Mouse (Mus musculus) cerebellum, adult 9-11 months (tissue): ENCODE results near the gene St8sia2.
A peak's percentile ranks its signal among the peaks of the same experiment; 100 is the strongest.

Experiments used
- DNase-seq: peaks from one replicate; pipeline ENCODE4 v3.0.0; 2022

The St8sia2 gene

GRCm38 (mm10) chr7:74013601-74014175, at the start of gene St8sia2:
TSS of gene St8sia2 (minus strand) at chr7:74013690.
- no peak for DNase-seq

GRCm38 (mm10) chr7:74061076-74061475, 47.6 kb upstream of the St8sia2 start:
- DNase-seq = no peak

DNA sequence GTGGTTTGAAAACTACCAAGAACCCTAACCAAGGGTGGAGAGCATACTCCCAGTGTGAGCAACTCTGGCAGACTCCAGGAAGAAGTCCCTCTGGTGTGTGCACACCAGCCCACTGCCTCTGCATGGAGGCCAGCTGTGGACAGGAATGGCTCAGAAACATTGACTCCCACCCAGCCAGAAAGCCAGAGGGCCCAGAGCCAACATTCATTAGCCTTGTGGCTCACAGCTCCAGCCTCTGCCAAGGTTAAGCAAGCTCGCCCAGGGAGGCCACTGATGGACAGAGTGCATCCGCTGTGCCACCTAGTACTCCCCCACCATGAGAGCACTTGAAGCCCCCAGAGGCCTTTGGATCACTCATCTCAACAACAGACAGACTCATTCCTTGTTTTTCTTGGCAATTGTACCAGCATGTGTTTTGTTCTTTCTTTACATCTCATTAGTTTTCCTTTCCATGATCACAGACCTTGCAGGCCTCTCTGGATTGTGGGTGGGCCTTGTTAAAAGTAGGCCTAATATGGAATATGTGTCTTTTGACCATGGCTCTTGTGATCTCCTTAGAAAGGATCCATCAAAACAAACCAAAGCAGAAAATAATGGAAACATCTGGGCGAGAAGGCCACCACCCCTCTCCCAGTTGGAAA, 46.9 kb upstream of the St8sia2 start:
- no peak for DNase-seq

- no peak for DNase-seq
Observed at GRCm38 (mm10) chr7:74059684-74060083, 46.2 kb upstream of the St8sia2 start.

- DNase-seq = peak; percentile 67
Observed at GRCm38 (mm10) chr7:74055753-74056152, 42.3 kb upstream of the St8sia2 start.

DNA sequence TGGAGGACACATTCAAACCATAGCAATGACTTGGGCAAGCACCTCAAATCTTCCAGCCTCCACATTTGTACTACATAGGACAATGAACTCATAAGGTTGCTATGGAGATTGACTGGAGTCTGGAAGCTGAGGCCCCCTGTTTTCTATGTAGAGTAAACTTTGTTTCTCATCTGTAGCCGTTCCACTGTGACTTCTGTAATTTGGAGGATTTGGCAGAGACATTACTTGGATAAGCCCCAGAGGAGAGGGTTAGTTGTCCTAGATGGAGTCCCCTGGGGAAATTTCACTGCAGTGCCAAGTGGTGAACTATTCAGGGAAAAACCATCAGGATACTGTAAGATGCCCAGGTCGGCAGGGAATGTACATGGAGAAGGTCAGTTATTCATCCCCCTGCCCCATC, 34.1 kb upstream of the St8sia2 start:
- DNase-seq = no peak

- DNase-seq = no peak
Observed at GRCm38 (mm10) chr7:74045166-74045957, 31.9 kb upstream of the St8sia2 start.

- DNase-seq = no peak
Observed at GRCm38 (mm10) chr7:74043562-74044138, 30.2 kb upstream of the St8sia2 start.

DNA sequence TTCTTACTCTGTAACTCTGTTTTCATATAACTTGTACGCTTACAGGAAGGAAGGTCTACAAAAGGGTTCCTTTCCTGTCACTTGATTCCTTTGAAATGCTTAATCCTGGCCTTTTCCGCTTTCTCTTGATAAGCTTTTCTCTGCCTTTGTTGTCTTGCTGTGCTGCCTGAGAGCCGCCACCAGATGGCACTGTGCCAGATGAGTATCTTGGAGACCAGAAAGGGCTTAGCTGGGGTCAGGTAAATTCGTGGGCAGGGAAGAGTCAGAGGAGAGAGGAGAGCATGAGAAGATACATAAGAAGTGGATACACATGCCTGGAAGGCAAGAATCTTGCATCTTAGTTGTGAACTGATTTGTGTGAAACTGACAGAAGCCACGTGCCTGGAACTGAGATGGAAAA, 11.5 kb upstream of the St8sia2 start:
- no peak for DNase-seq

- DNase-seq = no peak
Observed at GRCm38 (mm10) chr7:74024171-74024570, 10.7 kb upstream of the St8sia2 start.

GRCm38 (mm10) chr7:74022571-74022970, 9.1 kb upstream of the St8sia2 start:
- no peak for DNase-seq

DNA sequence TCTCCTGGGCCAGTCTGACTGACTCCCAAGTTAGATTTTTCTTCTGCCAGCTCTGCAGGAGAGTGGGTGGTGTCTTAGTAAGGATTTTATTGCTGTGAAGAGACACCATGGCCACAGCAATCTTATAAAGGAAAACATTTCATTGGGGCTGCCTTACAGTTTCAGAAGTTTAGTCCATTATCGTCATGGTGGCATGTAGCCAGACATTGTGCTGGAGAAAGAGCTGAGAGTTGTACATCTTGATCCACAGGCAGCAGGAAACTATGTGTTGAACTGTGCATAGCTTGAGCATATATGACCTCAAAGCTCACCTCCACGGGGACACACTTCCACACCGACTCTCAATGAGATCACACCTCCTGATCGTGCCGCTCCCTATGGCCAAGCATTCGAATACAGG, 8.3 kb upstream of the St8sia2 start:
- DNase-seq = no peak

DNA sequence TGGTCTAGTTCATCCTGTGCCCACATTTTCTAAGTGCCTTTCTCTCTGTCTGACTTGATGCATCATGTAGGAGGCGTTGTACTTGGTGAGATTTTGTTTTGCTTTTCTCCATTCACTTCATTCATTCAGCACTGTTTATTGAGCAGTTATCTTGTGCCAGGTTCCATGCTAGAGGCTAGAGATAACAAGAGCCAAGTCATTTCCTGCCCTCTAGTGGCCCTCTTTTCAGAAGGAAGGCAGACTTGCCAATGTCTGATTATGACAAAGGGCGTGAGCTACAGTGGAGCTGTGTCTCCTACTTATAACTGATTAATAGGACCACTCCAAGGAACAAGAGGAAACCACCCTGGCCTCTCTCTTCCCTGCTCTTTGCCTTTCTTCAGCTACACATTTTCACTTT, 3.1 kb upstream of the St8sia2 start:
- no peak for DNase-seq

DNA sequence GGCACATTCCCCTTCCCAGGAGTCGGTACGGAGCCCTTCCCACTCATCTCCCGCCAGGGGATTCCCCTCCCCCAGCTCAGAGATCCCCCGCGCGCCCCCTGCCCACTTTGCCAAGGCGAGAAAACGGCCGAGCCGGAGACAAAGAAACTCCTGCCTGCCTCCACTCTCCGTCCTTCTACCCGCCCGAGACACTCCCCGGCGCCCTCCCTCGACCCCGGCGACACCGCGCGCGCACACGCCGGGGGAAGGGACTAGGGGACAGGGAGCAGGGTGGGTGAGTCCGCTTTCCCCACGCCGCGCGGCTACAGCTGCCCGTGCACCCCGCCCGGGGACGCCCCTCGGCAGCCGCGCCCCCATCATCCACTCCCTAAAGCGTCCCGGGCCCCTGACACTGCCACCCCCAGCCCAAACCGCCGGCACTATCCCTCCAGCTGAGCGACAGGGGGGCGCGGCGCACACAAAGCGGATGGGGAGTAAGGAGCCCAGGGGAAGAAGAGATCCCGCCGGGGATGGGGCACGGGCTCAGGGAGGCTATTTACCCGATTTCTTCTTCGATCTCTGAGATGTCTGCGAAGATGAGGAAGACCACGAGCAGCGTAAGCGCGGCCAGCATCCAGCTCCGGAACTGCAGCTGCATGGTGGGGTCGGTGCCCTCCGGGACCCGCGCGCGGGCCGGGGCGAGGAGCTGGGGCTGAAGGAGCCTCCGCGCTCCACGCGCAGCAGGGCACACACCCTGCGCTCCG, 461 bp downstream of the St8sia2 start:
- no peak for DNase-seq

- DNase-seq = no peak
Observed at GRCm38 (mm10) chr7:74011976-74012857, 1.3 kb downstream of the St8sia2 start.

GRCm38 (mm10) chr7:74008946-74009542, 4.4 kb downstream of the St8sia2 start:
- DNase-seq = no peak

DNA sequence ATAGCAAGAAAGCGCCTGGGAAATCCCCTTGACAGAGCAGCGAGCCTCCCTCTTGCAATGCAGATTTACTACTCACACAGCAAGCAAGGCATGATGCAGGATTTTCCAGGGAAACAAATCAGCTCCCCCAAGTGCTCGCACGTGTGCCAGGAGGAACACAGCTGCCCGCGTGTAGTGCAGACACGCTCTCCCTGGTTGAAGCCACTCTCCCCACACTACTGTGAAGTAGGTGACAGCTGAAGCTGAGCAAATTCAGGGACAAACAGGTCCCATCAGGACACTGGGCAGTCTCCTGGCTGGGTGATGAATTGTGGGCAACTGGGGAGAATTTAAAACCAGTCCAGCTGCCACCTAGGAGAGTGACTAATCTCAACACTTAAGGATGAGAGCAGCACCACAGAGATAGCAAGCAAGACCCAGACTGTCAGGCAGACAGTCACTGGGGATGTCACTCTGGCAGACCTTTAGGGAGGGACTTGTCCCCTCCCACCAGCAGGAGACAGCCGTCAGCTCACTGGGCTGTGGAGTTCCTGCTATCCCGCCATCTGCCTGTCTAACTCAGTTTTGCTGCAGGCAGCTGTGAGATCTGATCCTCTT, 6.6 kb downstream of the St8sia2 start:
- no peak for DNase-seq

- no peak for DNase-seq
Observed at GRCm38 (mm10) chr7:74006364-74006763, 7.1 kb downstream of the St8sia2 start.

DNA sequence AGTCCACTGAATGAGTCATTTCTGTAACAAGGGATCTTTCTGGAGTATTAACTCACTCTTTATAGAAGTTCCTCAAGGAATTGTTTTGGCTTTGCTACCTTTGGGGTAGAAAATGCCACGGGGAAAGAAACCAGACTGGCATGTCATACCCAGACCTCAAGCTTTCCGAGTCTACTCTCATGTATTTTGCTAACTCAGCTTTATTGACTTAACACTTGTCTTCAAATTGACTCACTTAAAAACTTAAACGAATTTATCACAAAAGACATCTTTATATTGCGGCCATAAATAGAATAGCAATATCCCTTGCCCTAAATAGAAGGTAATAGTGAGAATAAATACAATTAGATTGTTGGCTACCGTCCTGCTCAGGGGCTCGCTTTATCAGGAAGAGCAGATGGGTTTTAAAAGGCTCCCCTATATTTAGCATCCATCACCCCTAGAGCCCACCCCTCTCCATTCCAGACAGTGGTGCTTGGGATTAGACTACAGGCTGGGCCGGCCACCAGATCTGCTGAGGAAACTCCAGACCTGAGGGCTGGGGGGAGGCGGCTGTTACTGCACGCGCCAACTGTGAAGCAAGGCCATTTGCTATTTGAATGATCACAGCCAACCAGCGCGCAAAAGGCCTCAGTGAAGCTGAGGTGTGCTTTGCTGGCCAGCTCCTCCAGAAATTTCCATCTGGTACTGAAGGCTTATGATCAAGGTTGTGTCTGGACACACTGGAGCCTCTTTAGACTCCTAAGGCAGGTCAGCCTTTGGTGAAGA, 12.6 kb downstream of the St8sia2 start:
- no peak for DNase-seq

DNA sequence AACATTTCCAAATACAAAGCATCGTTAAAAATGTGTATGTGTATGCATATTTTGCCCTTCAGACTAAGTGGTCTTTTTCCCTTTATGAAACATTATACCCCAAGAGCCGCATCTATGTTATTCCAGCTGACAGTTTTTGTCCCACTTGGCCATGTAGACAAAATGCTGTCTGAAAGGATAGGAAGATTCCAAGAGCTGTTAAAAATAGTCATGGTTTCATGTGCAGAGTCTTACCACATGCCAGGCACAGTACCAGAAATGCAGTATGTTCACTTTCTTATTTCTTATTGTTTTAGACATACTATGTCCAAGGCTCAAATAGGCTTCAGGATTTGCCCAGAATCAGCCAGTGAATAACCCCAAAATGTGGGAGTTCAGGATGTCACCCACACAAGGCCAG, 24.1 kb downstream of the St8sia2 start:
- no peak for DNase-seq
